Mouse (Mus musculus): Measurements from ENCODE around the gene Hnf1a.

- TF ChIP-seq POLR2A (IDR thresholded peaks at IDR 0.05; ENCODE audit: control insufficient read depth, extremely low read depth, insufficient read depth, low read length, poor library complexity), result no peak
- no peak for TF ChIP-seq CTCF (IDR thresholded peaks at IDR 0.05; ENCODE audit: borderline replicate concordance, control insufficient read depth, extremely low read depth, insufficient read depth, low read length, poor library complexity)
Observed at GRCm38 (mm10) chr5:114985074-114985473, 14.2 kb upstream of the Hnf1a start.
